Mouse (Mus musculus): ENCODE measurements around the gene Xntrpc.
"Not testable (repeated sequence)": the region's sequence is repeated elsewhere in the genome, so short reads cannot be mapped to it uniquely, and the experiment has no call there.

Xntrpc gene

GRCm38 (mm10) chr7:102065046-102065891 is at the start of gene Xntrpc, which contains the start of the genes Rnf121 and Xndc1:
Xntrpc (plus strand) TSS chr7:102065713.
Rnf121 (minus strand) TSS chr7:102065469.
Xndc1 (plus strand) TSS chr7:102065511.
- peak; percentile 92 for DNase-seq (ENCODE audit: low spot score)

GRCm38 (mm10) chr7:102016936-102017335 is 48.6 kb upstream of the Xntrpc start:
- no peak for DNase-seq (ENCODE audit: low spot score)

- DNase-seq (ENCODE audit: low spot score), result peak; percentile 42
These were observed 48.1 kb upstream of the Xntrpc start for GRCm38 (mm10) chr7:102017452-102017851.

GRCm38 (mm10) chr7:102018034-102018433 is 47.5 kb upstream of the Xntrpc start:
- no peak for DNase-seq (ENCODE audit: low spot score)

- DNase-seq (ENCODE audit: low spot score), result no peak
These were observed 46.9 kb upstream of the Xntrpc start, which contains the start of gene Il18bp for GRCm38 (mm10) chr7:102018590-102018989. Il18bp (minus strand) TSS chr7:102018690.

- DNase-seq (ENCODE audit: low spot score), result no peak
These were observed 46.2 kb upstream of the Xntrpc start for GRCm38 (mm10) chr7:102019362-102019761.

- not testable (repeated sequence) for DNase-seq (ENCODE audit: low spot score)
These were observed 44.6 kb upstream of the Xntrpc start for GRCm38 (mm10) chr7:102020934-102021333.

GRCm38 (mm10) chr7:102023821-102024220 is 41.7 kb upstream of the Xntrpc start:
- DNase-seq (ENCODE audit: low spot score), result no peak

GRCm38 (mm10) chr7:102025187-102026119 is 40.1 kb upstream of the Xntrpc start:
- DNase-seq (ENCODE audit: low spot score), result no peak

GRCm38 (mm10) chr7:102034904-102035303 is 30.6 kb upstream of the Xntrpc start:
- DNase-seq (ENCODE audit: low spot score), result no peak

- no peak for DNase-seq (ENCODE audit: low spot score)
These were observed 30.0 kb upstream of the Xntrpc start for GRCm38 (mm10) chr7:102035534-102035933.

- no peak for DNase-seq (ENCODE audit: low spot score)
These were observed 28.2 kb upstream of the Xntrpc start for GRCm38 (mm10) chr7:102037318-102037717.

- peak; percentile 49 for DNase-seq (ENCODE audit: low spot score)
These were observed 23.2 kb upstream of the Xntrpc start for GRCm38 (mm10) chr7:102042314-102042713.

- not testable (repeated sequence) for DNase-seq (ENCODE audit: low spot score)
These were observed 17.0 kb upstream of the Xntrpc start for GRCm38 (mm10) chr7:102048524-102048923.

- DNase-seq (ENCODE audit: low spot score), result no peak
These were observed 4.2 kb upstream of the Xntrpc start for GRCm38 (mm10) chr7:102061353-102061752.

- DNase-seq (ENCODE audit: low spot score), result no peak
These were observed 3.3 kb upstream of the Xntrpc start for GRCm38 (mm10) chr7:102062203-102062602.

GRCm38 (mm10) chr7:102063891-102064290 is 1.6 kb upstream of the Xntrpc start:
- DNase-seq (ENCODE audit: low spot score), result no peak

GRCm38 (mm10) chr7:102064655-102065045 is 863 bp upstream of the Xntrpc start:
- no peak for DNase-seq (ENCODE audit: low spot score)

GRCm38 (mm10) chr7:102066363-102066762 is 850 bp downstream of the Xntrpc start:
- no peak for DNase-seq (ENCODE audit: low spot score)

- DNase-seq (ENCODE audit: low spot score), result peak; percentile 18
These were observed 11.3 kb downstream of the Xntrpc start for GRCm38 (mm10) chr7:102076714-102077296.

- peak; percentile 30 for DNase-seq (ENCODE audit: low spot score)
These were observed 13.0 kb downstream of the Xntrpc start for GRCm38 (mm10) chr7:102078517-102078916.

GRCm38 (mm10) chr7:102080311-102080710 is 14.8 kb downstream of the Xntrpc start:
- DNase-seq (ENCODE audit: low spot score), result no peak
